Mouse (Mus musculus): Measurements from ENCODE around the gene Cd55. TPM values are rescaled to one million over a fixed set of nuclear protein-coding genes. Genes with fewer than 3 reads are reported as not detected.
"Not testable (repeated sequence)": the region's sequence is repeated elsewhere in the genome, so short reads cannot be mapped to it uniquely, and the experiment has no call there.

Gene Cd55
- polyA plus RNA-seq, 1 experiment: 0.90 TPM

- TF ChIP-seq TAL1 (IDR thresholded peaks at IDR 0.05; ENCODE audit: low read length): no peak
- no peak for TF ChIP-seq GATA1 (IDR thresholded peaks at IDR 0.05; ENCODE audit: low read length)
- H3K36me3 ChIP-seq (ENCODE audit: control insufficient read depth): no peaks in the 10 kb centered on the region
Measured at GRCm38 (mm10) chr1:130485828-130486620, 23.5 kb upstream of the Cd55 start.

GRCm38 (mm10) chr1:130485376-130485775 lies 22.8 kb upstream of the Cd55 start:
- H3K4me3 ChIP-seq (replicated peaks): no peak overlapping the region
- H3K36me3 ChIP-seq (ENCODE audit: control insufficient read depth): no peaks in the 10 kb centered on the region
- no peaks in the 10 kb centered on the region for H3K4me1 ChIP-seq (ENCODE audit: control insufficient read depth)
- TF ChIP-seq GATA1 (IDR thresholded peaks at IDR 0.05; ENCODE audit: low read length): no peak
- TF ChIP-seq TAL1 (IDR thresholded peaks at IDR 0.05; ENCODE audit: low read length): no peak
- H3K27me3 ChIP-seq (ENCODE audit: control insufficient read depth): no peaks in the 10 kb centered on the region
- H3K9me3 ChIP-seq (ENCODE audit: control insufficient read depth, low read length): no peaks in the 10 kb centered on the region

More at GRCm38 (mm10) chr1:130485828-130486620, 23.5 kb upstream of the Cd55 start:
- no peak overlapping the region for H3K4me3 ChIP-seq (replicated peaks)
- no peaks in the 10 kb centered on the region for H3K27me3 ChIP-seq (ENCODE audit: control insufficient read depth)
- H3K4me1 ChIP-seq (ENCODE audit: control insufficient read depth): no peaks in the 10 kb centered on the region
- H3K9me3 ChIP-seq (ENCODE audit: control insufficient read depth, low read length): no peaks in the 10 kb centered on the region

GRCm38 (mm10) chr1:130474936-130475335 lies 12.4 kb upstream of the Cd55 start:
- Histone ChIP-seq H3K4me3 (replicated peaks) (no peak overlapping the region), H3K36me3 (ENCODE audit: control insufficient read depth) (no peaks in the 10 kb centered on the region), H3K4me1 (ENCODE audit: control insufficient read depth) (no peaks in the 10 kb centered on the region), H3K9me3 (ENCODE audit: control insufficient read depth, low read length) (no peaks in the 10 kb centered on the region), H3K27me3 (ENCODE audit: control insufficient read depth) (no peaks in the 10 kb centered on the region)
- TF ChIP-seq TAL1 (IDR thresholded peaks at IDR 0.05; ENCODE audit: low read length): no peak

GRCm38 (mm10) chr1:130474226-130474625 lies 11.7 kb upstream of the Cd55 start:
- H3K9me3 ChIP-seq (ENCODE audit: control insufficient read depth, low read length): no peaks in the 10 kb centered on the region
- TF ChIP-seq TAL1 (IDR thresholded peaks at IDR 0.05; ENCODE audit: low read length): no peak
- no peaks in the 10 kb centered on the region for H3K4me1 ChIP-seq (ENCODE audit: control insufficient read depth)
- no peaks in the 10 kb centered on the region for H3K36me3 ChIP-seq (ENCODE audit: control insufficient read depth)
- no peaks in the 10 kb centered on the region for H3K27me3 ChIP-seq (ENCODE audit: control insufficient read depth)
- H3K4me3 ChIP-seq (replicated peaks): no peak overlapping the region

GRCm38 (mm10) chr1:130470074-130470473 lies 7.5 kb upstream of the Cd55 start:
- Histone ChIP-seq H3K4me1 (ENCODE audit: control insufficient read depth) (no peaks in the 10 kb centered on the region), H3K9me3 (ENCODE audit: control insufficient read depth, low read length) (no peaks in the 10 kb centered on the region), H3K4me3 (replicated peaks) (no peak overlapping the region), H3K36me3 (ENCODE audit: control insufficient read depth) (no peaks in the 10 kb centered on the region), H3K27me3 (ENCODE audit: control insufficient read depth) (no peaks in the 10 kb centered on the region)
- TF ChIP-seq GATA1 (IDR thresholded peaks at IDR 0.05; ENCODE audit: low read length) (no peak), TAL1 (IDR thresholded peaks at IDR 0.05; ENCODE audit: low read length) (no peak; the same call in 2 of the 3 replicates)

- peaks cover 15% of the 10 kb centered on the region for H3K4me1 ChIP-seq (ENCODE audit: control insufficient read depth)
- H3K27me3 ChIP-seq (ENCODE audit: control insufficient read depth): no peaks in the 10 kb centered on the region
- TF ChIP-seq TAL1 (IDR thresholded peaks at IDR 0.05; ENCODE audit: low read length) (no peak), GATA1 (IDR thresholded peaks at IDR 0.05; ENCODE audit: low read length) (no peak)
- no peaks in the 10 kb centered on the region for H3K9me3 ChIP-seq (ENCODE audit: control insufficient read depth, low read length)
- no peak overlapping the region for H3K4me3 ChIP-seq (replicated peaks)
- no peaks in the 10 kb centered on the region for H3K36me3 ChIP-seq (ENCODE audit: control insufficient read depth)
Measured at GRCm38 (mm10) chr1:130467453-130467852, 4.9 kb upstream of the Cd55 start.

- H3K36me3 ChIP-seq (ENCODE audit: control insufficient read depth): peaks cover 10% of the 10 kb centered on the region
- TF ChIP-seq TAL1 (IDR thresholded peaks at IDR 0.05; ENCODE audit: low read length): no peak
- TF ChIP-seq GATA1 (IDR thresholded peaks at IDR 0.05; ENCODE audit: low read length): no peak
- H3K9me3 ChIP-seq (ENCODE audit: control insufficient read depth, low read length): no peaks in the 10 kb centered on the region
- H3K4me1 ChIP-seq (ENCODE audit: control insufficient read depth): peaks cover 19% of the 10 kb centered on the region
- H3K27me3 ChIP-seq (ENCODE audit: control insufficient read depth): no peaks in the 10 kb centered on the region
- H3K4me3 ChIP-seq (replicated peaks): no peak overlapping the region
Measured at GRCm38 (mm10) chr1:130464173-130464572, 1.6 kb upstream of the Cd55 start.

GRCm38 (mm10) chr1:130462867-130463266 lies 323 bp upstream of the Cd55 start:
- Histone ChIP-seq H3K9me3 (ENCODE audit: control insufficient read depth, low read length) (no peaks in the 10 kb centered on the region), H3K27me3 (ENCODE audit: control insufficient read depth) (no peaks in the 10 kb centered on the region), H3K36me3 (ENCODE audit: control insufficient read depth) (peaks cover 23% of the 10 kb centered on the region), H3K4me1 (ENCODE audit: control insufficient read depth) (peaks cover 22% of the 10 kb centered on the region), H3K4me3 (replicated peaks) (peak overlapping the region; percentile 95)
- TF ChIP-seq TAL1 (IDR thresholded peaks at IDR 0.05; ENCODE audit: low read length): no peak
- no peak for TF ChIP-seq GATA1 (IDR thresholded peaks at IDR 0.05; ENCODE audit: low read length)

- no peaks in the 10 kb centered on the region for H3K27me3 ChIP-seq (ENCODE audit: control insufficient read depth)
- peaks cover 71% of the 10 kb centered on the region for H3K36me3 ChIP-seq (ENCODE audit: control insufficient read depth)
- H3K4me1 ChIP-seq (ENCODE audit: control insufficient read depth): peaks cover 5% of the 10 kb centered on the region
- H3K9me3 ChIP-seq (ENCODE audit: control insufficient read depth, low read length): no peaks in the 10 kb centered on the region
- H3K4me3 ChIP-seq (replicated peaks): no peak overlapping the region
- TF ChIP-seq TAL1 (IDR thresholded peaks at IDR 0.05; ENCODE audit: low read length) (no peak), GATA1 (IDR thresholded peaks at IDR 0.05; ENCODE audit: low read length) (no peak)
Measured at GRCm38 (mm10) chr1:130455111-130455510, 7.4 kb downstream of the Cd55 start.

- not testable (repeated sequence) for H3K27me3 ChIP-seq (ENCODE audit: control insufficient read depth)
Measured at GRCm38 (mm10) chr1:130442930-130443329, 19.6 kb downstream of the Cd55 start.

More at GRCm38 (mm10) chr1:130442930-130443329, 19.6 kb downstream of the Cd55 start:
- H3K4me3 ChIP-seq (replicated peaks); H3K4me1 ChIP-seq (ENCODE audit: control insufficient read depth); H3K9me3 ChIP-seq (ENCODE audit: control insufficient read depth, low read length): not testable (repeated sequence)
- H3K36me3 ChIP-seq (ENCODE audit: control insufficient read depth): peaks cover 32% of the 10 kb centered on the region
